Mouse (Mus musculus): ENCODE data around the gene Vmn1r8. TPM values are rescaled to one million over a fixed set of nuclear protein-coding genes. Genes with fewer than 3 reads are reported as not detected.
"Not testable (repeated sequence)": the region's sequence is repeated elsewhere in the genome, so short reads cannot be mapped to it uniquely, and the experiment has no call there.

Vmn1r8 gene
- polyA plus RNA-seq (2012; rRNA removed) = not detected in 2 replicates

GRCm38 (mm10) chr6:57031984-57032383, at the start of gene Vmn1r8:
Gene Vmn1r8 (plus strand): TSS chr6:57032284.
- DNase-seq (ENCODE audit: low read depth, low spot score) = no peak

GRCm38 (mm10) chr6:56996943-56997342, 35.1 kb upstream of the Vmn1r8 start, which contains the start of gene Vmn1r6:
Gene Vmn1r6 (plus strand): TSS chr6:56997243.
- WGBS = 79% methylated on average over 2 of the region's 2 CpGs
- DNase-seq (ENCODE audit: low read depth, low spot score) = no peak

- 85% methylated on average over 2 of the region's 2 CpGs for WGBS
Measured at GRCm38 (mm10) chr6:57025224-57025623, 6.9 kb upstream of the Vmn1r8 start, which contains the start of gene Vmn1r7. Gene Vmn1r7 (minus strand): TSS chr6:57025324.

GRCm38 (mm10) chr6:57034674-57035073, 2.6 kb downstream of the Vmn1r8 start:
- no peak for DNase-seq (ENCODE audit: low read depth, low spot score)
- WGBS = 79% methylated on average over 2 of the region's 2 CpGs

More at GRCm38 (mm10) chr6:57025224-57025623, 6.9 kb upstream of the Vmn1r8 start, which contains the start of gene Vmn1r7:
- DNase-seq (ENCODE audit: low read depth, low spot score) = not testable (repeated sequence)

GRCm38 (mm10) chr6:57063730-57064129, 31.6 kb downstream of the Vmn1r8 start:
- DNase-seq (ENCODE audit: low read depth, low spot score) = no peak

GRCm38 (mm10) chr6:57066487-57066886, 34.4 kb downstream of the Vmn1r8 start, which contains the start of gene Vmn1r9:
Gene Vmn1r9 (plus strand): TSS chr6:57066787.
- no peak for DNase-seq (ENCODE audit: low read depth, low spot score)
- whole genome bisulfite sequencing = 81% methylated on average over 2 of the region's 2 CpGs

Other genes starting within 250 kb of the Vmn1r8 start
- gene Kbtbd2, start 234.5 kb upstream of the Vmn1r8 start, polyA plus RNA-seq (2012; rRNA removed) = 6.1 and 7.0 TPM in 2 replicates
- 11.8 and 13.2 TPM in 2 replicates for gene Fkbp9, start 200.2 kb upstream of the Vmn1r8 start, polyA plus RNA-seq (2012; rRNA removed)
- gene Nt5c3, start 108.4 kb upstream of the Vmn1r8 start, polyA plus RNA-seq (2012; rRNA removed) = 10.5 and 13.4 TPM in 2 replicates
- 0.07 TPM in 1 of 2 replicates, not detected in the other for gene Vmn1r4, start 108.3 kb upstream of the Vmn1r8 start, polyA plus RNA-seq (2012; rRNA removed)
- not detected in 2 replicates for gene Vmn1r5, start 62.0 kb upstream of the Vmn1r8 start, polyA plus RNA-seq (2012; rRNA removed)
- not detected in 2 replicates for gene Vmn1r6, start 35.0 kb upstream of the Vmn1r8 start, polyA plus RNA-seq (2012; rRNA removed)
- gene Vmn1r7, start 7.0 kb upstream of the Vmn1r8 start, polyA plus RNA-seq (2012; rRNA removed) = not detected in 2 replicates
- not detected in 2 replicates for gene Vmn1r9, start 34.5 kb downstream of the Vmn1r8 start, polyA plus RNA-seq (2012; rRNA removed)
- gene Vmn1r10, start 77.2 kb downstream of the Vmn1r8 start, polyA plus RNA-seq (2012; rRNA removed) = not detected in 2 replicates
- gene Vmn1r11, start 101.2 kb downstream of the Vmn1r8 start, polyA plus RNA-seq (2012; rRNA removed) = not detected in 2 replicates
- gene Vmn1r12, start 124.6 kb downstream of the Vmn1r8 start, polyA plus RNA-seq (2012; rRNA removed) = not detected in 2 replicates
- not detected in 2 replicates for gene Vmn1r13, start 171.0 kb downstream of the Vmn1r8 start, polyA plus RNA-seq (2012; rRNA removed)
- not detected in 2 replicates for gene Vmn1r14, start 199.4 kb downstream of the Vmn1r8 start, polyA plus RNA-seq (2012; rRNA removed)
- not detected in 2 replicates for gene Vmn1r15, start 225.7 kb downstream of the Vmn1r8 start, polyA plus RNA-seq (2012; rRNA removed)

All from large intestine, adult 2 months (tissue).